Mouse (Mus musculus): Measurements from ENCODE around the gene Chrd.

Gene Chrd

DNA sequence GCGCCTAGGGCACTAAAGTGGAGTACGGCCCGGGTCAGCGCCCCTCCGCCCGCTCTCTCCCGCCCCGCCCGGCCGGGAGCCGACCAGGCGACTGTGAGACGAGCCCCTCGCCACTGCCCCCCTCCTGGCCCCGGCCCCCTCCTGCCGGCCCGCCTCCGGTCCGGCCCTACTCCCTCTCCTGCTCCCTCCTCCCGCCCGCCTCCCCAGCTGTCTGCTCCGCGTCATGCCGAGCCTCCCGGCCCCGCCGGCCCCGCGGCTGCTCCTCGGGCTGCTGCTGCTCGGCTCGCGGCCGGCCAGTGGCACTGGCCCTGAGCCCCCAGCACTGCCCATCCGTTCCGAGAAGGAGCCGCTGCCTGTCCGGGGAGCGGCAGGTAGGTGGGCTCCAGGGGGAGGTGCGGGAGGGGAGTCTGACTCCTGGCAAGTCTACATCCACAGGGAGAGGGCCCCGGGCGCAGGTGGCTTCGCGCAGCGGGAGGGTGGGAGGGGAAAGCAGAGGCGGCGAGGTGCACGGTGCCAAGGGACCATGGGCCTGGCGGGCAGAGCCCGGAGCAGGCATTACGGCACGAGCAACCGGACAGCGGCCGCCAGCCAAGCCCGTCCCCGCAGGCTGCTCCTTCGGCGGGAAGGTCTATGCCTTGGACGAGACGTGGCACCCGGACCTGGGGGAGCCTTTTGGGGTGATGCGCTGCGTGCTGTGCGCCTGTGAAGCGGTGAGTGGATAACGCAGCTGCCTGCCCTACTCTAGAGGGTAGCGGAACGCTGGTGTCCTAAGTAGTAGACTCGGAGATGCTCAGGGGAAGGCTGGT lies at the start of gene Chrd:
Chrd (plus strand) TSS at position 203 of the 806 bp plus-strand sequence.
- peak; percentile 84 for DNase-seq (ENCODE audit: low read depth)

DNA sequence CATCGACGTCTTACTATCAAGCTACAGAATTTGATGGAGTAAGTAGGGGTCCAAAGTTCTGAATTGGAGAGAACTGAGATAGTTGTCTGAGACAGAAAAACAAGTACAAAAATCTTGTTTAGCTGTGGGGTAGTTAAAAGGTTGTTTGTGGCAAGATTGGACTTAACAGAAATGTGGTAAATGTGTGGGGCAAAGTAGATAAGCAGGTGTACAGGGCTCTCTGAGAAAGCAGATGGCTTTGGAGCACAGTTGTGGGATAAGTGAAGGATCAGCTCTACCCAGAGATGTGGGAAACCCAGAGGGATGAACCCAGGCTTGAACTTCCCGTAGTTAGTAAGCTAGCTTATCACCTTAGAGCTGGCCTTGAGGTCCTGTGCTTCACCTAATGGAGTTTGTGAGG lies 42.2 kb upstream of the Chrd start:
- no peak for DNase-seq (ENCODE audit: low read depth)

DNA sequence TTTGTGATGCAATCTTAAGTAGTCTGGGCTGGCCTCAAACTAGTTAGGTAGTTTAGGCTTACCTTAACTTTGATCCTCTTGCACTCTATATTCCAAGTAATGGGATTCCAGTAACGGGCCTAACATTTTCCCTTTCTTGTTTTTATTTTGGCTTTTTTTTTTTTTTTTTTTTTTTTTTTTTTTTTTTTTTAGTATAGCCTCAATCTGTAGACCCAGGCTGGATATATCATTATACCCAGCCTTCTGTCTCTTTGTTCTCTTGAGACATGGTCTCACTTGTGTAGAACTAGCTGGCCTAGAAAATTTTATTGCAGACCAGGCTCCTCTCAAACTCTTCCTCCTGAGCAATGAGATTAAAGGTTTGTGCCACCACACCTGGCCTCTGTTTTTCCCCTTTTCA lies 41.3 kb upstream of the Chrd start:
- DNase-seq (ENCODE audit: low read depth): no peak

DNA sequence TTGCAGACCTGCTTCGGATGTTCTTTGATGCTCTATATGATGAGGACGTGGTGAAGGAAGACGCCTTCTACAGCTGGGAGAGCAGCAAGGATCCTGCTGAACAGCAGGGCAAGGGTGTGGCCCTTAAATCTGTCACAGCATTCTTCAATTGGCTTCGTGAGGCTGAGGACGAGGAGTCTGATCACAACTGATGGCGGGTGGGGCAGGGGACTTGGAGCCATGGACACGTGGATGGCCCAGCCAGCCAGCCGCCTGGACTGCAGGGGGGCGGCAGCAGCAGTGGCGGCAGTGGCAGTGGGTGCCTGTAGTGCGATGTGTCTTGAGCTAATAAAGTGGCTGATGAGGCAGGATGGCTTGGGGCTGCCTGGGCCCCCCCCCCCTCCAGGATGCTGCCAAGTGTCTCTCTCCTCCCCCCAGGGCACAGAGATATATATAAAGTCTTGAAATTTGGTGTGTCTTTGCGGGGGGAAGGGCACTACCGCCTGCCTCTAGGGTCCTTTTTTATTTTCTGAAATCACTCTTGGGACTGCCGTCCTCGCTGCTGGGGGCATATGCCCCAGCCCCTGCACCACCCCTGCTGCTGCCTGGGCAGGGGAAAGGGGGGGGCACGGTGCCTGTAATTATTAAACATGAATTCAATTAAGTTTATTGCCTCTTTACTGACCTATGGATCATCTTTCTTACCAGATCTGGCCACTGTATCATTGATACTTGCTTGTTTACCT lies 40.5 kb upstream of the Chrd start:
- DNase-seq (ENCODE audit: low read depth): no peak

DNA sequence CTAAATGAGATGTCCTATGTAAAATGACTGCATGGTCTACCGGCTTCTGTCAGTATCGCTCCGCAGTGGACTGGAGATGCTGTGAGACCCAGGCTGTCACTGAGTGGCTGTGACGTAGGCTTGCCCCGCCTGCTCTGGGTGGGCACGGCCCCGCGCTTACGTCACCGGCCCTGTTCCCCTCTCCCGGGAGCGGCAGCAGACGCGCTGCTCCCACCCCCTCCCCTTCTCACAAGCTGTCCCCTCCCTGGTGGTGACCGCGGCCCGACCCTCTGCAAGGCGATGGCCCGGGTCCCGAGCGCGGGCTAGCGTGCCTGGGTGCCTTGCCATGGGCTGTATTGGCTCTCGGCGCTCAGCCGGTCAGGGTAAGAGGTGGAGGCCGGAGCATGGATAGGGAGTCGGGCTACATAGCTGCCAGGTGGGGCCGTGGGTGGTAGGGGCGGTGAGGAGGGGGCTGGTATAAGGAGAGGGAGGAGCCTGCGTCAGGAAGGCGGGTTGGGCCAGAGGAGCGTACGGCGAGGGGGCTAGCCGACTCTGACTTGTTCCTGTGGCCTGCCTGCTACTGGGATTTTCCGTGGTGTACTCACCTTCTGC lies 39.7 kb upstream of the Chrd start, which contains the start of gene Fam131a:
Fam131a (plus strand) TSS at position 131 of the 591 bp plus-strand sequence.
- DNase-seq (ENCODE audit: low read depth): peak; percentile 54

DNA sequence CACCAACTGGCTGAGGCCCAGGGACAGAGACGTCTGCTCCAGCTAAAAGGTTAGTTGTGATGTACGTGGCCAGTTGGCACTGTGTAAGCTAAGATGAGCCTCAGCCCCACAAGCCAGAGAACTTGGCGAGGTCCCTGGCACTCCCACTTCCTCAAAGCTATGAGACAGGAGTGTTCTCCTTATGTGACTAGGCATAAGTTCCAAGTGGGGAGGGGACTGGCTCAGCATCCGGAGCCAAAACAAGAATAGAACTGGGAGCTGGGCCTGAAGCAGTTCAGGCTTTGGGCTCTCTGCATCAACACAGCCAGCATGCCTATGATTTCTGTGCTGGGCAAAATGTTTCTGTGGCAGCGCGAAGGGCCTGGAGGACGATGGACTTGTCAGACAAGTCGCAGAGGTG lies 38.1 kb upstream of the Chrd start:
- peak; percentile 55 for DNase-seq (ENCODE audit: low read depth)

DNA sequence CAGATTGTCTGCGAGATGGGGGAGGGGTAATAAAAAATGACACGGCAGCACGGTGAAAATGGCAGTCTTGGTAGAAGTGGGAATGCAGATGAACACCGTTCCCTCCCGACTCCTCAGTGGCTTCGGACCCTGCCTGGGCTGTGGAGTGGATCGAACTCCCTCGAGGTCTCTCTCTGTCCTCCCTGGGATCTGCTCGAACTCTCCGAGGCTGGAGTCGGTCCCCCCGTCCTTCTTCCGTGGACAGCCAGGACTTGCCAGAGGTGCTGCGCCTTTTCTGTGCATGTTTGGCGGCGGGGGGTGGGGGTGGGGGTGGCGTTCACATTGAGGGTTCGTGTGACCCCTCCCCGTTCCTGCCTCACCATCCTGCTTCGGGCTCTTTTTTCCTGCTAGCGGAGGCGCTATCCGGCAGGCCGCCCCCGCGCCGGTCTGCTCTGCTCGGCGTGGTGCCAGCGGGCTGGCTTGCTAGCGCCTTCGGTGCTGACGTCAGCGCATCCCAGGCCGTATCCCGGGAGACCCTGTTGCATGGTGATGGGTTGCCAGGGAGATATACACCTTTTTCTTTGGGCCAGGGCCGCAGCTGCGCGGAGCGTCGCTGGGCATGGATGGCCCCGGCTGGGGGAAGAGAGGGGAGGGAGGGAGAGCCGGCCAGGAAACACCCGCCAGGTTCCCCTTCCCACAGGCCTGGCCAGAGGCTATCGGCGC lies 37.2 kb upstream of the Chrd start:
- peak; percentile 80 for DNase-seq (ENCODE audit: low read depth)

DNA sequence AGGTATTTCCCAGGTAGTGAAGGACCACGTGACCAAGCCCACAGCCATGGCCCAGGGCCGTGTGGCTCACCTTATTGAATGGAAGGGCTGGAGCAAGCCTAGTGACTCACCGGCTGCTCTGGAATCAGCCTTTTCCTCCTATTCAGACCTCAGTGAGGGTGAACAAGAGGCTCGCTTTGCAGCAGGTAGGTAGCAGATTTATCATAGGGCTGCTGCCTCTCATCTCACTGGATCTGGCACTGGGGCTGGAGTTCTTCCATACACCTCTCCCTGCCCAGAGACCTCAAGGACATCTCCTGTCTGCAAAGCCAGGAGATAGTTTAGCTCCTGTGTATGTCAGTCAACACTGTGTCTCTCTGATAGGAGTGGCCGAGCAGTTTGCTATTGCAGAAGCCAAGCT lies 33.7 kb upstream of the Chrd start:
- DNase-seq (ENCODE audit: low read depth): no peak

DNA sequence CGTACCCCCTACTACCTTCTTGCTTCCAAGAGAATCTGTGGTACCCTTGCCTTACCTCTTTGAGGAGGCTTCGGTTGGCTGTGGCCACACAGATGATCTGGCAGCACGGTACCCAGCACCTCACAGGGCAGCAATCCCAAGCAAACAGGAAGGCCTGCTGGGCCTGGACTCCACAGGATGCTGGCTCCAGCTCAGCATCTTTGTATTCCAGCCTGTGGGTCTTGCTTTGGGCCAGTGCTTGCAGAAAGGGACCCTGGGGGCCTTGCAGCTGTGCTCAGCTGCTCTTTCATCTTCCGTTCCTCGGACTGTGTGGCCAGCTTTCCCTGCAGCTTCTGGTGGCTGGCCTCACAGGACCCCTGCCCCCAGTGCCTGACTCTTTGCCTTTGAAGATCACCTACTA lies 32.9 kb upstream of the Chrd start:
- DNase-seq (ENCODE audit: low read depth): no peak

DNA sequence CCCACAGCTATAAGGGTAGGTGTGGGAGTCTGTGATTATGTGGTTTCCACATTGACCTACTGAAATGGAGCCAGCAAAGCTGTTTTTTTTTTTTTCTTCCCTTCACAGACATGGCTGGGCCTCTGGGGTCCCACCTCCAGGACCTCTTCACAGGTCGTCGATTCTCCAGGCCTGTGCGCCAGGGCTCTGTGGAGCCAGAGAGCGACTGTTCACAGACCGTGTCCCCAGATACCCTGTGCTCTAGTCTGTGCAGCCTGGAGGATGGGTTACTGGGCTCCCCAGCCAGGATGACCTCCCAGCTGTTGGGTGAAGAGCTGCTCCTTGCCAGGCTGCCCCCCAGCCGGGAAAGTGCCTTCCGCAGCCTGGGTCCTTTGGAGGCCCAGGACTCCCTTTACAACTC lies 31.6 kb upstream of the Chrd start:
- DNase-seq (ENCODE audit: low read depth): no peak

DNA sequence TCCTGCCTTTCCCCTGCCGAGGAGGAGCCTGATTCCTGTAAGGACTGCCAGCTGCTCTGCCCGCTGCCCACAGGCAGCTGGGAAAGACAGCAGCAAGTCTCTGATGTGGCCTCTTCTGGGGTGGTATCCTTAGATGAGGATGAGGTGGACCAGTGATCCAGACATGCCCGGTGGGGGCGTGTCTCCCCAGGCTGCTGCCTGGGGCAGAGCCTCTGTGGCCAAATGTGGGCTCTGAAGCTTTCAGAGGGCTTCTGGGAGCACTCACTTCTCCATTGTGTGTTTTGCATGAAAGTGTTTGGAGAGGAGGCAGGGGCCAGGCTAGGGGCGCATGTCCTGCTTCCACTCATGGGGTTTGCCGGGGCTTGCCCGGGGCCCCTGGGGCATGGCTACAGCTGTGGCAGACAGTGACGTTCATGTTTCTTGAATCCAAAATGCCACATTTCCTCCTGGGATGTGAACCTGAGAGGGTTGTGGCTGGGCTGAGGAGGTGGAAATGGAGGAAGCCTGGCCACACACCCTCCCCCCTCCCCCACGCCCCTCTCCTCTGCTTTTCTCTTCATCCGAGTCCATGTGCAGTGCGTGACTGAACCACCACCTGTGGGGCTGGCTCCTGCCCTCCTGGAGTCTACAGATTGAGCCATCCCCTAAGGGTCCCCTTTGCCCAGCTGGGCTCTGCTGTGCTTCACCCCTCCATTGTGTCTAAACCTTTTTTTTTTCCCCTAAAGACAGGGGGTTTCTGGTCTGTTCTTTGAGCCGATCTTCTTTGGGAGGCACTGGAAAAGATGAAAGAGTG lies 31.0 kb upstream of the Chrd start:
- no peak for DNase-seq (ENCODE audit: low read depth)

DNA sequence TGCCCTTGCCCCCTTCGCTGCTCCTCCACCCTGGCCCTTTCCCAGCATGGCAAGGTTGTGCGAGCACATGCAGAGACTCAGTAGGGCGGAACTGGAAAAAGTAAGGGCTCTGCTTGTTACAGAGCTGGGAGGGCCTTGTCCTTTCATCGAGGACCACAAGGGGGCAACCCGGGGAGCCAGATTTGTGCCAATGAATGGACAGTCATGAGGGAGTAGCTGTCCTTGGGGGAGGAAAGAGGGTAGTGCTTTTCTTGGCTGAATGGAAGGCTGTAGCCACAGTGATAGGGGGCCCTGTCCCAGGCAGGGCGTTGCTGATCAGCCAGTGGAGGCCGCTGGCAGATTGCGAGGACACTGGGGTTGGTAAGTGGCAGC lies 30.4 kb upstream of the Chrd start:
- DNase-seq (ENCODE audit: low read depth): peak; percentile 85

DNA sequence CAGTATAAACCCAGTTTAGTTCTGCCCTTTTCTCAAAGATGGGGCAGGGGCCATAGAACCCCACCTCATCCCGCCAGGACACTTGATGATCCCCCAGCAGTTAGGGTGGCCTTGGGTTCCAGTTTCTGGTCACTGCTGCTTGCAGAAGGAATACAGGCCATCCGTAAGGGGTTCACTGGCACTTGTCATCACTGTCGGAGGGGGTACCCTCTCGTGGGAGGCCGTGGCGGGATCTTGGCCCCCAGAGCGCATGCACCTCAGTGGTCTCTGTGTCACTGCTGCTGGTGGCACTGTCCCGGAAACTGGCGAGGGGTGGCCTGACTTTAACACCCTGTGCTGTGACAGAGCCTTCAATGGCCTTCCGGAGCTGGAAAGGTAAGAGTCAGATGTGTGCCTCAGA lies 29.9 kb upstream of the Chrd start:
- DNase-seq (ENCODE audit: low read depth): no peak

DNA sequence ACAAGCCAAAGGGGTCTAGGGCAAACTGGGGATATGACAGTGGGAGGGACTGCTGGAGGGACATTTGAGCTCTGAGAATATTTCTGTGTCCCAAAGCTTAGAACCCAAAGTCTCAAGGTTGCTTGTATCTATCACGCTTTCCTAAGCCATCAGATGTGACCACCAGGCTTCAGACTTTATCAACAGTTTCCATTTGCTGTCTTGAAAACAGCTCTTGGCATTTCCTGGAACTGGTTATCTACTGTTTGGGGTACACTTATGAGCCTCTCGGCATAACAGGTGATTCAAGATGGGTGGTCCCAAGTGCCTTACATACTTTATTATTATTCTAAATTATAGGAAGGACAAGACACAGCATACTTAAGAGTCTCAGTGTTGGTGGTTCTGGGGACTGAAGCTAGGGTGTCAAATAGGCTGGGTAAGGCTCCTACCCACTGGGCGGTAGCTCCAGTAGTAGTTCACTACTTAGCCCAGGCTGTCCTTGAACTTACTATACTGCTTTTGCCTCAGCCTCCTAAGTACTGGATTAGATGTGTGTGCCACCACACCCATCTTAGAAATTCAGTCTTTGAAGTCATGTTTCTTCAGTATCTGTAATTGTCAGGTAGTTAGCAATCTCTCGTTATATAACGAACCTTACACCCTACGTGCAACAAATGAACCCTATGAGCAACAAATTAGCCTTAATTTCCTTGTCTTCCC lies 29.1 kb upstream of the Chrd start:
- DNase-seq (ENCODE audit: low read depth): no peak

DNA sequence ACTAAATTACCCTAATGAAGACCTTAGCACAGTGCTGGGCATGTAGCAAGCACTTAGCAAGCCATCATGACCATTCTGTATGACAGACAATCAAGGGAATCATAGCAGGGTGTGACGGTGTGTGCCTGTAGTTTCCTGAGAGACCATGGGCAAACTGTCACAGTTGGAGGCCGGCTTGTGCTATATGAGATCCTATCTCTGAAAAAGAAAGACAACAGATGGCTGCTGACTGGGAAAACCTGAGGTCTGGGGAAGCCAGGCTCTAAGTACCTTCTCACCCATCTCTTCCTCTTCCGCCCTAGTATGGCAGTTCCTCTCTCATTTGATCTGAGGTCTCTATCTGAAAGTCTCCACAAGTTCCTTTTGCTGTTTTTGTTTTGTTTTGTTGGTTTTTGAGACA lies 27.1 kb upstream of the Chrd start:
- DNase-seq (ENCODE audit: low read depth): no peak

DNA sequence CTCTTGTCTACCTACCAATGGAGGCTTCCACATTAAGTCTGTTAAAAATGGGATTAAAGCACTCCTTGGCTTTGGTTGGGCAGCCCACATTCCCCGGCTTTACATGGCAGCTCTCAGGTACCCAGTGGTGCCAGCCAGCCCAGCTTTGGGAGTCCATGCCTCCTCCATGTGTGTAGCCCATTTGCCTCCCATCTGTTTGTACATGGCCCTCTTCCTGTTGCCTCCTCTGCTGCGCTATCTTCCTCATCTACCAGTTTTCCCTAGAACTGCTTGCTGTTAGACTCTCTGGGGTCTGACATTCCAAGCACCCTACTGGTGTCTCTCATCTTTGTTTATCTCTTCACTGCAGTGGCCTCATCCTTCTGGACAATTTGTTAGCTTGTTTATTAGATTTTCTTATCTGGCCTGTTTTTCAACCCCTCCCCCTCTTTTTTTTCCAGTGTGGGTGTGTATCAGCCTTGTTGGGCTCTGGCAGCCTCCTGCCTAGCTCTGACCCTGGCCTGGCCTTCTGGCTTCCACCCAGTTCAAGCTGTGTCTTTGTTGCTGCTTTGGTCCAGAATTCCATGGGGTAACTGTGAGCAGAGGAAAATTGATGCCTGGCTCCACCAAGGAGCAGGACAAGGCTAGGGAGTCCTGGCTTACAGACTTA lies 26.4 kb upstream of the Chrd start:
- no peak for DNase-seq (ENCODE audit: low read depth)

DNA sequence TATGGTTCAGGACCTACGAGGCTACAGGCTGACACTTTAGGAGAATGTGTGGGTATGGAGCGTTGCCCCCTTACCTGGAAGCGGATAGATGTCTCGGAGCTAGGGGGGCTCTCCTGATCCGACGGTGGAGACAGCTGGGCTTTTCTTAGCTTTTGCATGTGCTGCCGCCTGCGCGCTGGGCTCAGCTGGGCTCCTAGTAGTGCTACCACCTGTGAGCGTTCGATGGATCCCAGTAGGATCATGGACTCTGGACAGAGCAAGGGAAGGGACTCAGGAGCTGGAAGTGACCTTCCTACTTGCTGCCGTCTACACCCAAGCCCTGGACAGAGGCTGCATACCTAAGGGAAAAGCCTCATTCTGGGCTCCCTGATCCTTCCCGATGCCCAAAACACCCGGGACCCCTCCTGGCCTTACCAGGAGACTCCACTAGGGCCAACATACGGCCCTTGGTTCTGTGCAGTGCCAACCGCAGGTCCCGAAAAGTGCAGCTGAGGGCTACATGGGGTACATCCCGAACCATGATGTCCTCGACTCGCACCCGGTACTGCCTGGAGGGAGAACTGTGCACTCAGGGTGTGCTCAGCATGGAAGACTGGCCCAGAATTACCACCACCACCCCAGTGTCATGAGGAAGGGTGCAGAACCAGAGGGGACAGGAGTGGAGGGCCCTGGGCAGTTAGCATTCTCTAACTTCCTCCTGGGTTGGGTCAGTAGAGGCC lies 24.5 kb upstream of the Chrd start:
- no peak for DNase-seq (ENCODE audit: low read depth)

DNA sequence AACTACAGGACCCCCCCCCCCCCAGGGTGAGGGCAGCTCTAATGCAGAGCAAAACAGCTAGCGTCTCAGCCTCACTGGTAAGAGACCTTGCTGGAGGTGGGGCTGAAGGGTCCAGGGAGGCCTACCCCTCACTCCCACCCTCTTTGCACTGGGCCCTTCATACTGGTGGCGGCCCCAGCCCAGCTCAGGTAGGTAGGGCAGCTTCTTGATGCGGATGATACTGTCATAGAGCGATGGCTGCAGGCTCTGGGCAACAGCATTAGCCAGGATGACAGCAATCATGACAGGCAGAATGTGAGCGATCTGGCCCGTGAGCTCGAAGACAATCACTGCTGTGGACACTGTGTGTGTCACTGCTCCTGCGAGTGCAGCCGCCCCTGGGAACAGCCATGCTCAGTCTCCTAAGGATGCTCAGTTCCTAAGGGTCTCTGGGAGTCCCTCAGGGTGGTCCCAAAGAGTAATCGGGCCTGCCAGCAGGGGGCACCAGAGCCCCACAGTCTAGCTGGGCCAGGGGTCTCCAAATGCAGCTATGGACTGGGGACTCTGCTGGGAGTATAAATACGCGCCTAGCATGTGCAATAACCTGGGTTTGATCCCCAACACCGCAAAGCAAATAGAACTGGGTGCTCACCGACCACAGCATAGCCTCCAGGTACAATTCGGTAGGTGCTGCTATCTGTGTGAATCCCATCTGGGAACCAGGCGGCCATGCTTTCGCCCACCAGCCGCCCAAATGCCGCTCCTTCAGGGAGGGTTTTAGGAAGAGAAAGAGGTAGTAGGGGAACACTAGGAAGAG lies 23.8 kb upstream of the Chrd start:
- DNase-seq (ENCODE audit: low read depth): no peak

DNA sequence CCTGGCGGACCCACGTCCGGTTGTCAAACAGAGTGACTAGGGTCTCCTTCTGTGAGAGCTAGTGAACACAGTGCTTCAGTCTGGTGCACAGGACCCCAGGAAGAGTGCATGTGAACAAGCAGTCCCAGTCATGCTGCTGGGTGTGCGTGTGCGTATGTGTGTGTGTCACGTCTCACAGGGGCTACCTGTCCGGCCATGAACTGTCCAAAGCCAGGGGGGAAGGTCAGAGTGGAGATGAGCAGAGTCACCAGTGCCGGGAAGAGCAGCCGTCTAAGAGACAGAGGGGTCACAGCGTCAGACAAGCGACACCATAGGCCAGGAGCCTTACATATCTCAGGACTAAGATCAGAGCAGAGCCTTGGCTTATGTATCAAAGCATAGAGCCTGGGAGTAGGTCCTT lies 22.6 kb upstream of the Chrd start:
- no peak for DNase-seq (ENCODE audit: low read depth)

Measured in NIH3T3 (cell line).